ENCODE assay signal across 7 mouse cellular contexts in genomic region chr5:141240441-141240840, GRCm38 (mm10). TPM values are rescaled to one million over a fixed set of nuclear protein-coding genes. Genes with fewer than 3 reads are reported as not detected.
DNase-seq lines count a peak whose midpoint lies in the region; ATAC-seq and TF ChIP-seq lines count a peak whose summit lies in the region.

No protein-coding gene starts in this region.

- no peaks in the 10 kb centered on the region for H3K36me3 ChIP-seq in forebrain, postnatal 0 days (ENCODE audit: insufficient read depth)
- H3K36me3 ChIP-seq in limb, embryonic 10.5 days: no peaks in the 10 kb centered on the region

- H3K9ac ChIP-seq in forebrain, postnatal 0 days: peak overlapping the region; percentile 44; the same call in 1 of the 2 replicates

- WGBS in forebrain, postnatal 0 days: under 1% methylated on average over 10 of the region's 10 CpGs
- WGBS in limb, embryonic 10.5 days: under 1% methylated on average over 10 of the region's 10 CpGs
- 3% methylated on average over 10 of the region's 10 CpGs for WGBS in olfactory bulb, adult 2 months

- no peak overlapping the region for H3K27ac ChIP-seq in forebrain, postnatal 0 days (ENCODE audit: low read depth, low read length)
- peak overlapping the region; percentile 90 for H3K27ac ChIP-seq in limb, embryonic 10.5 days
- no peak overlapping the region for H3K27ac ChIP-seq in olfactory bulb, adult 2 months (ENCODE audit: insufficient read depth, low read depth, low read length)

- no peak for TF ChIP-seq CTCF in forebrain, postnatal 0 days (IDR thresholded peaks at IDR 0.05; ENCODE audit: low read depth)
- no peak for TF ChIP-seq CTCF in olfactory bulb, adult 2 months (IDR thresholded peaks at IDR 0.05; ENCODE audit: insufficient read depth, low read depth, low read length)

- H3K4me3 ChIP-seq in forebrain, postnatal 0 days (ENCODE audit: low read depth, low read length): peak overlapping the region; percentile 72
- peak overlapping the region; percentile 78 for H3K4me3 ChIP-seq in limb, embryonic 10.5 days
- H3K4me3 ChIP-seq in olfactory bulb, adult 2 months (ENCODE audit: insufficient read depth, low read depth, low read length): peak overlapping the region; percentile 45; the same call in 1 of the 2 replicates

- H3K4me2 ChIP-seq in forebrain, postnatal 0 days (ENCODE audit: low read depth): peak overlapping the region; percentile 95

- no peaks in the 10 kb centered on the region for H3K9me3 ChIP-seq in forebrain, postnatal 0 days (ENCODE audit: low read length)
- H3K9me3 ChIP-seq in limb, embryonic 10.5 days (replicated peaks): no peaks in the 10 kb centered on the region

- peaks cover 24% of the 10 kb centered on the region for H3K27me3 ChIP-seq in forebrain, postnatal 0 days (ENCODE audit: insufficient read depth, low read length)
- H3K27me3 ChIP-seq in limb, embryonic 10.5 days (ENCODE audit: low read depth, poor library complexity, severe bottlenecking): peaks cover 36% of the 10 kb centered on the region

- ATAC-seq in forebrain, postnatal 0 days: no peak
- ATAC-seq in granulocyte monocyte progenitor cell, adult 5-6 weeks (replicated peaks; ENCODE audit: poor library complexity, severe bottlenecking): no peak

- DNase-seq in urinary bladder, postnatal 14 days (ENCODE audit: low spot score): peak; percentile 6
- no peak for DNase-seq in urinary bladder, postnatal 36 days (ENCODE audit: low spot score in 2 of 2)
- DNase-seq in forebrain, postnatal 0 days: peak; percentile 15
- DNase-seq in limb, embryonic 10.5 days (ENCODE audit: low spot score): peak; percentile 65
- no peak for DNase-seq in frontal cortex, adult 2 months (ENCODE audit: extremely low spot score in 1 of 2, low spot score in 1 of 2)

- no peak for TF ChIP-seq POLR2A in olfactory bulb, adult 2 months (IDR thresholded peaks at IDR 0.05; ENCODE audit: insufficient read depth, low read depth, low read length)

- peaks cover 10% of the 10 kb centered on the region for H3K4me1 ChIP-seq in forebrain, postnatal 0 days (ENCODE audit: insufficient read depth)
- peaks cover 53% of the 10 kb centered on the region for H3K4me1 ChIP-seq in limb, embryonic 10.5 days
- peaks cover 16% of the 10 kb centered on the region for H3K4me1 ChIP-seq in olfactory bulb, adult 2 months (ENCODE audit: control insufficient read depth, insufficient read depth, low read length)

RNA-seq across cellular contexts. Expression of gene Sdk1, which starts 0.8 kb away (rescaled TPM):
- 11.8 and 13.6 TPM in 2 replicates for total RNA-seq in forebrain, postnatal 0 days (2014; rRNA removed)
- polyA plus RNA-seq in forebrain, postnatal 0 days (2015; fragmentation: Nextera tagmentation; extraction: Ambion mirVana): 1.1 and 1.5 TPM in 2 replicates
- 0.48 and 0.76 TPM in 2 replicates for polyA plus RNA-seq in limb, embryonic 10.5 days (2016; fragmentation: Nextera tagmentation; extraction: Ambion mirVana)
- polyA plus RNA-seq in olfactory bulb, adult 2 months (2012; ENCODE audit: insufficient read depth, insufficient read length, low replicate concordance, missing spikeins): not detected in 2 replicates
- total RNA-seq in granulocyte monocyte progenitor cell, adult 5-6 weeks (2014; fragmentation: Nextera tagmentation): not detected in 2 replicates
- not detected in 2 replicates for total RNA-seq in granulocyte monocyte progenitor cell, adult 5-6 weeks (2017)
- 3.5 and 4.0 TPM in 2 replicates for polyA plus RNA-seq in frontal cortex, adult 2 months (2012; rRNA removed)

Comparison
In these comparisons a context has a peak if more than half of its experiments do, and no peak if none do; other contexts are left out.
1. DNase-seq: peak in urinary bladder, postnatal 14 days (single experiment), forebrain, postnatal 0 days (single experiment) and limb, embryonic 10.5 days (single experiment); none in urinary bladder, postnatal 36 days (0 of 2) and frontal cortex, adult 2 months (0 of 2).
2. Peak in every context shown above with its lines, with median percentiles within 50 percentile points of each other: H3K4me3 ChIP-seq.